Mouse (Mus musculus): ENCODE measurements around the gene Pgghg.
A peak's percentile ranks its signal among the peaks of the same experiment; 100 is the strongest.

The Pgghg gene

GRCm38 (mm10) chr7:140923070-140923775, 18.0 kb upstream of the Pgghg start:
- no peak for DNase-seq (ENCODE audit: low spot score)

GRCm38 (mm10) chr7:140927181-140927580, 14.0 kb upstream of the Pgghg start:
- no peak for DNase-seq (ENCODE audit: low spot score)

GRCm38 (mm10) chr7:140938436-140938835, 2.8 kb upstream of the Pgghg start:
- DNase-seq (ENCODE audit: low spot score) = no peak

- DNase-seq (ENCODE audit: low spot score) = no peak
Observed at GRCm38 (mm10) chr7:140938896-140939295, 2.3 kb upstream of the Pgghg start.

- DNase-seq (ENCODE audit: low spot score) = peak; percentile 81
Observed at GRCm38 (mm10) chr7:140939669-140940171, 1.5 kb upstream of the Pgghg start.

- DNase-seq (ENCODE audit: low spot score) = no peak
Observed at GRCm38 (mm10) chr7:140942341-140942740, 1.1 kb downstream of the Pgghg start.

- no peak for DNase-seq (ENCODE audit: low spot score)
Observed at GRCm38 (mm10) chr7:140942811-140943210, 1.6 kb downstream of the Pgghg start.

GRCm38 (mm10) chr7:140943356-140943755, 2.2 kb downstream of the Pgghg start:
- no peak for DNase-seq (ENCODE audit: low spot score)

- no peak for DNase-seq (ENCODE audit: low spot score)
Observed at GRCm38 (mm10) chr7:140944236-140944635, 3.0 kb downstream of the Pgghg start.

GRCm38 (mm10) chr7:140945247-140945646, 4.1 kb downstream of the Pgghg start:
- no peak for DNase-seq (ENCODE audit: low spot score)

GRCm38 (mm10) chr7:140946311-140946710, 5.1 kb downstream of the Pgghg start:
- DNase-seq (ENCODE audit: low spot score) = no peak

- DNase-seq (ENCODE audit: low spot score) = no peak
Observed at GRCm38 (mm10) chr7:140946980-140947379, 5.8 kb downstream of the Pgghg start.

- no peak for DNase-seq (ENCODE audit: low spot score)
Observed at GRCm38 (mm10) chr7:140948161-140948560, 7.0 kb downstream of the Pgghg start.

- DNase-seq (ENCODE audit: low spot score) = no peak
Observed at GRCm38 (mm10) chr7:140949255-140949654, 8.1 kb downstream of the Pgghg start.

GRCm38 (mm10) chr7:140949824-140950530, 8.8 kb downstream of the Pgghg start, which contains the start of gene Ifitm5:
Gene Ifitm5 (minus strand): TSS chr7:140950291.
- DNase-seq (ENCODE audit: low spot score) = no peak

GRCm38 (mm10) chr7:140951051-140951450, 9.9 kb downstream of the Pgghg start:
- no peak for DNase-seq (ENCODE audit: low spot score)

- no peak for DNase-seq (ENCODE audit: low spot score)
Observed at GRCm38 (mm10) chr7:140951765-140952164, 10.6 kb downstream of the Pgghg start.

GRCm38 (mm10) chr7:140952441-140952840, 11.2 kb downstream of the Pgghg start:
- no peak for DNase-seq (ENCODE audit: low spot score)

GRCm38 (mm10) chr7:140953133-140953532, 11.9 kb downstream of the Pgghg start:
- no peak for DNase-seq (ENCODE audit: low spot score)

- no peak for DNase-seq (ENCODE audit: low spot score)
Observed at GRCm38 (mm10) chr7:140953800-140954732, 12.9 kb downstream of the Pgghg start.

- DNase-seq (ENCODE audit: low spot score) = no peak
Observed at GRCm38 (mm10) chr7:140954733-140955071, 13.5 kb downstream of the Pgghg start.

- no peak for DNase-seq (ENCODE audit: low spot score)
Observed at GRCm38 (mm10) chr7:140955342-140955741, 14.2 kb downstream of the Pgghg start.
